Mouse (Mus musculus): ENCODE results near the gene Gpr183. TPM values are rescaled to one million over a fixed set of nuclear protein-coding genes. Genes with fewer than 3 reads are reported as not detected.

Gpr183 gene
- polyA plus RNA-seq, 1 experiment: 10.3 TPM

DNA sequence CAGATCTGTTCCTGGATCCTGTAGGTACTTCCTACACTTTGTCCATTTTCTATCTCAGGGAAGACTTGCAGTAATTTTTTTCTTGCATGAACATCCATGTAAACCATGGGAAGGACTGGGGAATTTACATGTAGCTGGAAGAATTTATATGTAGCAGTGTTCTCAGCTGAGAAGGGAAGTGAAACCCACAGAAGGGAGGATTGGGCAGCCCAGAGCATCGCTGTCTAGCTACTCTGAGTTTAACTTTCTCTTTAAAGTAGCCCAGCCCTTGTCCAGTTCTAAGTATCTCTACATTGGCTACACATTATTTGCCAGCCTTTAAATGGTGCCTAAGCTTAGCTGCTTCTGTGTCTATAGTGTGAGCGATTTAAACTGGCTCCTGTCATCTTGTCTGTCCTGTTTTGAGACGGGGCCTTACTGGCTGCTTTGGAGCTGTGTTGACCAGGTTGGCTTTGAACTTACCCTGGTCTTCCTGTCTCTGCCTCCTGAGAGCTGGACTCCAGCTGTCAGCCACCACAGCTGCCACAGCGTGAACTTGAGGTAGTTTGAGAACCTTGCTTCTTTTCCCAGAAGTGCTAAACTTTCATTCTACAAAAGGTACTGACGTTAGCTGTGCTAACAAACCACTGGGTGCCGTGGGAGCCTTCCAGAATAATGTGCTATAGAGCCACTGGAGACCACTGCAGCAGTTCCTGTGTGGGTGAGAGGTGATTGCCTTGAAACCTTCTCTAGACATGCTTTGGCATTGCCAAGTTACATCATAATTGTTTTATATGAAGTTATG is 48.5 kb downstream of the Gpr183 start:
- Histone ChIP-seq H3K4me3 (ENCODE audit: control insufficient read depth, insufficient read depth, low read length) (no peak overlapping the region), H3K36me3 (ENCODE audit: control insufficient read depth, insufficient read depth, low read length) (peaks cover 6% of the 10 kb centered on the region), H3K27ac (ENCODE audit: control insufficient read depth, insufficient read depth, low read length) (peak overlapping the region; percentile 84), H3K27me3 (ENCODE audit: control insufficient read depth, insufficient read depth, low read length) (no peaks in the 10 kb centered on the region), H3K4me1 (replicated peaks; ENCODE audit: control insufficient read depth, insufficient read depth, low read length) (peaks cover 16% of the 10 kb centered on the region)
- no peak for TF ChIP-seq CTCF (IDR thresholded peaks at IDR 0.05; ENCODE audit: borderline replicate concordance, control insufficient read depth, extremely low read depth, insufficient read depth, low read length, poor library complexity)
- TF ChIP-seq POLR2A (IDR thresholded peaks at IDR 0.05; ENCODE audit: control insufficient read depth, extremely low read depth, insufficient read depth, low read length, poor library complexity): no peak
- DNase-seq: no peak
- WGBS: 13% methylated on average over 6 of the region's 6 CpGs

DNA sequence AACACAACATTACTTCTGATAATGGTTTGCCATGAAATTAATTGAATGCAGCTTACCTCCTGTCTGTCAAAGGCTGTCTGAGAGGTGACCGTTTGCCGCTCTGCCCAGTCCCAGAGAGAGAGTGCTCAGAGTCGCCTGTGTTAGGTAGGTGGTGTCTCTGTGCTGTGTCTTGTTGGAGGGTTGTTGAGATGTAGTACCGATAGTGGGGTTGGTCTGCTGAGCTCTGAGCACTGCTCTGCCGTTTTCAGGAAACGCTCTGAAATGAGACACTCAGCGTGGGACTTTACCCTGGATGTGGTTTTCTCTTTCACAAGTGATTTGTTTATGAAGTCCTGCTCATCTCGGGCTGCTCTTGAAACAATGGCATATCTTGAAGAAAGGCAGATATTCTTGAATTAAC is 49.4 kb downstream of the Gpr183 start, which contains the start of gene Gpr18:
Gene Gpr18 (minus strand): TSS at position 161 of the 400 bp plus-strand sequence.
- H3K36me3 ChIP-seq (ENCODE audit: control insufficient read depth, insufficient read depth, low read length): peaks cover 8% of the 10 kb centered on the region
- TF ChIP-seq POLR2A (IDR thresholded peaks at IDR 0.05; ENCODE audit: control insufficient read depth, extremely low read depth, insufficient read depth, low read length, poor library complexity) (no peak), CTCF (IDR thresholded peaks at IDR 0.05; ENCODE audit: borderline replicate concordance, control insufficient read depth, extremely low read depth, insufficient read depth, low read length, poor library complexity) (no peak)
- WGBS: 7% methylated on average over 8 of the region's 8 CpGs
- H3K27me3 ChIP-seq (ENCODE audit: control insufficient read depth, insufficient read depth, low read length): no peaks in the 10 kb centered on the region
- peak within 1 kb of the TSS; percentile 88 for H3K27ac ChIP-seq (ENCODE audit: control insufficient read depth, insufficient read depth, low read length)
- peak; percentile 64 for DNase-seq
- peak within 1 kb of the TSS; percentile 40 for H3K4me3 ChIP-seq (ENCODE audit: control insufficient read depth, insufficient read depth, low read length)
- H3K4me1 ChIP-seq (replicated peaks; ENCODE audit: control insufficient read depth, insufficient read depth, low read length): peaks cover 16% of the 10 kb centered on the region

- WGBS: 69% methylated on average over 5 of the region's 5 CpGs
- H3K4me3 ChIP-seq (ENCODE audit: control insufficient read depth, insufficient read depth, low read length): no peak overlapping the region
- H3K36me3 ChIP-seq (ENCODE audit: control insufficient read depth, insufficient read depth, low read length): peaks cover 8% of the 10 kb centered on the region
- H3K4me1 ChIP-seq (replicated peaks; ENCODE audit: control insufficient read depth, insufficient read depth, low read length): peaks cover 16% of the 10 kb centered on the region
- TF ChIP-seq CTCF (IDR thresholded peaks at IDR 0.05; ENCODE audit: borderline replicate concordance, control insufficient read depth, extremely low read depth, insufficient read depth, low read length, poor library complexity): no peak
- no peak for TF ChIP-seq POLR2A (IDR thresholded peaks at IDR 0.05; ENCODE audit: control insufficient read depth, extremely low read depth, insufficient read depth, low read length, poor library complexity)
- no peaks in the 10 kb centered on the region for H3K27me3 ChIP-seq (ENCODE audit: control insufficient read depth, insufficient read depth, low read length)
- DNase-seq: no peak
- no peak overlapping the region; the same call in 1 of the 2 replicates for H3K27ac ChIP-seq (ENCODE audit: control insufficient read depth, insufficient read depth, low read length)
Observed at GRCm38 (mm10) chr14:121915143-121915542, 49.9 kb downstream of the Gpr183 start.

- no peak overlapping the region for H3K27ac ChIP-seq (ENCODE audit: control insufficient read depth, insufficient read depth, low read length)
- 95% methylated on average over 7 of the region's 7 CpGs for WGBS
- no peaks in the 10 kb centered on the region for H3K27me3 ChIP-seq (ENCODE audit: control insufficient read depth, insufficient read depth, low read length)
- TF ChIP-seq CTCF (IDR thresholded peaks at IDR 0.05; ENCODE audit: borderline replicate concordance, control insufficient read depth, extremely low read depth, insufficient read depth, low read length, poor library complexity) (no peak), POLR2A (IDR thresholded peaks at IDR 0.05; ENCODE audit: control insufficient read depth, extremely low read depth, insufficient read depth, low read length, poor library complexity) (no peak)
- no peak for DNase-seq
- no peak overlapping the region for H3K4me3 ChIP-seq (ENCODE audit: control insufficient read depth, insufficient read depth, low read length)
- peaks cover 15% of the 10 kb centered on the region for H3K4me1 ChIP-seq (replicated peaks; ENCODE audit: control insufficient read depth, insufficient read depth, low read length)
- peaks cover 21% of the 10 kb centered on the region for H3K36me3 ChIP-seq (ENCODE audit: control insufficient read depth, insufficient read depth, low read length)
Observed at GRCm38 (mm10) chr14:121912501-121912900, 52.5 kb downstream of the Gpr183 start.

DNA sequence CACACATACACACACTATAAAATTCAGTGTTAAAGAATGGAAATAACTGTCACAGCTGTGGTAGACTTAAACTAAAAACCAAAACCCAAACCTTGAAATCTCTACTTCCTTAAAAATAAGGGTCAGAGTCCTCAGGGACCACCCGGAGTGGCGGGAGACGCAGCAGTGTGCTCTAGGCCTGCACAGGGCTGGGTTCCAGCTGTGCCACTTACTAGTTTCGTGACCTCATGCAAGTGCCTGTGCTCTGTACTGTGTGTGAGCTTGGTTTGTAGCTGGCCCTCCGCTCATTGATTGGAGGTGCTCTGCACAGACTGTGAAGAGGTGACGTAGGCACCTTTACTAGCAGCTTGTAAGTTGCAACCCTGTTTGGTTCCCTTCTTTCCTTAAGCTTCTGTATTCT is 55.1 kb downstream of the Gpr183 start:
- peaks cover 14% of the 10 kb centered on the region for H3K4me1 ChIP-seq (replicated peaks; ENCODE audit: control insufficient read depth, insufficient read depth, low read length)
- no peak overlapping the region for H3K4me3 ChIP-seq (ENCODE audit: control insufficient read depth, insufficient read depth, low read length)
- no peaks in the 10 kb centered on the region for H3K27me3 ChIP-seq (ENCODE audit: control insufficient read depth, insufficient read depth, low read length)
- DNase-seq: no peak
- H3K36me3 ChIP-seq (ENCODE audit: control insufficient read depth, insufficient read depth, low read length): peaks cover 21% of the 10 kb centered on the region
- WGBS: 91% methylated on average over 6 of the region's 6 CpGs
- TF ChIP-seq POLR2A (IDR thresholded peaks at IDR 0.05; ENCODE audit: control insufficient read depth, extremely low read depth, insufficient read depth, low read length, poor library complexity) (no peak), CTCF (IDR thresholded peaks at IDR 0.05; ENCODE audit: borderline replicate concordance, control insufficient read depth, extremely low read depth, insufficient read depth, low read length, poor library complexity) (no peak)
- no peak overlapping the region for H3K27ac ChIP-seq (ENCODE audit: control insufficient read depth, insufficient read depth, low read length)

- no peaks in the 10 kb centered on the region for H3K27me3 ChIP-seq (ENCODE audit: control insufficient read depth, insufficient read depth, low read length)
- peaks cover 21% of the 10 kb centered on the region for H3K36me3 ChIP-seq (ENCODE audit: control insufficient read depth, insufficient read depth, low read length)
- H3K4me1 ChIP-seq (replicated peaks; ENCODE audit: control insufficient read depth, insufficient read depth, low read length): peaks cover 31% of the 10 kb centered on the region
- no peak overlapping the region for H3K4me3 ChIP-seq (ENCODE audit: control insufficient read depth, insufficient read depth, low read length)
- DNase-seq: no peak
- TF ChIP-seq POLR2A (IDR thresholded peaks at IDR 0.05; ENCODE audit: control insufficient read depth, extremely low read depth, insufficient read depth, low read length, poor library complexity) (no peak), CTCF (IDR thresholded peaks at IDR 0.05; ENCODE audit: borderline replicate concordance, control insufficient read depth, extremely low read depth, insufficient read depth, low read length, poor library complexity) (no peak)
- 58% methylated on average over 11 of the region's 11 CpGs for WGBS
- peak overlapping the region; percentile 65 for H3K27ac ChIP-seq (ENCODE audit: control insufficient read depth, insufficient read depth, low read length)
Observed at GRCm38 (mm10) chr14:121906992-121907681, 57.9 kb downstream of the Gpr183 start.

Data from thymus, adult 2 months (tissue).